ENCODE assay signal across 17 mouse cellular contexts in genomic region chr1:172284221-172284620, GRCm38 (mm10). TPM values are rescaled to one million over a fixed set of nuclear protein-coding genes. Genes with fewer than 3 reads are reported as not detected.
"Had no signal": no experiment of that assay in that cellular context is flagged by ENCODE, and none has a peak within 500 bp of the region (broad histone marks: within the 10 kb centered on the region; RNA-seq: fewer than 3 reads in every experiment).

No protein-coding gene starts in this region.

- H3K4me1 ChIP-seq: limb, embryonic 13.5 days; liver, embryonic 15.5 days; stomach, embryonic 15.5 days had no signal

- ATAC-seq: intestine, postnatal 0 days; lung, postnatal 0 days had no signal

- H3K4me3 ChIP-seq: limb, embryonic 13.5 days; liver, embryonic 15.5 days; stomach, embryonic 15.5 days had no signal

- H3K27me3 ChIP-seq: limb, embryonic 13.5 days; stomach, embryonic 15.5 days had no signal

- H3K36me3 ChIP-seq: limb, embryonic 13.5 days; liver, embryonic 15.5 days; stomach, embryonic 15.5 days had no signal

- DNase-seq: kidney, adult 8-10 months; kidney, postnatal 25 days; left cerebral cortex, postnatal 4 days; lung, adult 2 months; lung, postnatal 36 days; midbrain, embryonic 14.5 days had no signal

- H3K27ac ChIP-seq: limb, embryonic 13.5 days; liver, embryonic 15.5 days; stomach, embryonic 15.5 days had no signal

- H3K9me3 ChIP-seq: limb, embryonic 13.5 days; liver, embryonic 15.5 days; stomach, embryonic 15.5 days had no signal

- H3K4me2 ChIP-seq: limb, embryonic 13.5 days; liver, embryonic 15.5 days; stomach, embryonic 15.5 days had no signal

- H3K9ac ChIP-seq: limb, embryonic 13.5 days; liver, embryonic 15.5 days; stomach, embryonic 15.5 days had no signal

RNA-seq across cellular contexts. Expression of gene Atp1a2, which starts 13.6 kb away (rescaled TPM):
- total RNA-seq: megakaryocyte progenitor cell, adult 5-6 weeks had no signal

RNA-seq across cellular contexts. Expression of gene Atp1a4, which starts 26.0 kb away (rescaled TPM):
- total RNA-seq: layer of hippocampus, postnatal 25 days; left cerebral cortex, postnatal 10 days; megakaryocyte progenitor cell, adult 5-6 weeks had no signal
- polyA plus RNA-seq: intestine, postnatal 0 days; kidney, embryonic 16.5 days; limb, embryonic 13.5 days; midbrain, embryonic 14.5 days; neural tube, embryonic 14.5 days; spleen, adult 2 months; stomach, embryonic 15.5 days had no signal

RNA-seq across cellular contexts. Expression of gene Kcnj9, which starts 44.9 kb away (rescaled TPM):
- total RNA-seq: megakaryocyte progenitor cell, adult 5-6 weeks had no signal
- polyA plus RNA-seq: kidney, embryonic 16.5 days; liver, embryonic 15.5 days; lung, adult 2 months; lung, postnatal 0 days had no signal
